Mouse (Mus musculus) midbrain, embryonic 12.5 days (tissue): Measurements from ENCODE around the gene Tac2. TPM values are rescaled to one million over a fixed set of nuclear protein-coding genes. Genes with fewer than 3 reads are reported as not detected.

ENCODE experiments used
- ATAC-seq: fragments of 200-750 bp; cut with Nextera tagmentation; 2 replicates; pipeline ENCODE4 v1.8.0; 2017; ENCODE audit warnings: low read depth, moderate TSS enrichment, moderate library complexity; ENCODE audit not compliant: low FRiP score
- H3K27ac ChIP-seq: fragments of 300-500 bp; sonication (generic); replicated peaks from 2 replicates; pipeline ENCODE4 v1.5.1; 2016; ENCODE audit warnings: mild to moderate bottlenecking
- H3K27me3 ChIP-seq: fragments of 300-500 bp; sonication (generic); 2 replicates; pipeline ENCODE4 v1.6.1; 2016; ENCODE audit warnings: mild to moderate bottlenecking
- H3K36me3 ChIP-seq: fragments of 300-500 bp; sonication (generic); 2 replicates; pipeline ENCODE4 v1.6.1; 2016
- H3K4me1 ChIP-seq: fragments of 300-500 bp; sonication (generic); 2 replicates; pipeline ENCODE4 v1.6.1; 2016
- H3K4me2 ChIP-seq: fragments of 300-500 bp; sonication (generic); replicated peaks from 2 replicates; pipeline ENCODE4 v1.6.1; 2016; ENCODE audit warnings: mild to moderate bottlenecking, moderate library complexity
- H3K4me3 ChIP-seq: fragments of 300-500 bp; sonication (generic); 2 replicates; pipeline ENCODE4 v1.5.1; 2016; ENCODE audit warnings: mild to moderate bottlenecking
- H3K9ac ChIP-seq: fragments of 300-500 bp; sonication (generic); replicated peaks from 2 replicates; pipeline ENCODE4 v1.6.1; 2016; ENCODE audit warnings: mild to moderate bottlenecking, moderate library complexity
- H3K9me3 ChIP-seq: fragments of 300-500 bp; sonication (generic); 2 replicates; pipeline ENCODE4 v1.6.1; 2016; ENCODE audit warnings: mild to moderate bottlenecking
- WGBS: fragments of 180-500 bp; shearing (Covaris S2); methylation state at CpG from one replicate; pipeline ENCODE4 v1.1.7; 2016; 5-methylcytosine and 5-hydroxymethylcytosine counted together
- polyA plus RNA-seq: library from polyadenylated mRNA; unstranded; fragments of >200 nt; fragmentation: Nextera tagmentation; extraction: Ambion mirVana; gene quantifications from 2 replicates; pipeline ENCODE4 v1.2.1, GENCODE M21; 2016

Gene Tac2
- polyA plus RNA-seq, 1 experiment from 2014 or later = not detected

DNA sequence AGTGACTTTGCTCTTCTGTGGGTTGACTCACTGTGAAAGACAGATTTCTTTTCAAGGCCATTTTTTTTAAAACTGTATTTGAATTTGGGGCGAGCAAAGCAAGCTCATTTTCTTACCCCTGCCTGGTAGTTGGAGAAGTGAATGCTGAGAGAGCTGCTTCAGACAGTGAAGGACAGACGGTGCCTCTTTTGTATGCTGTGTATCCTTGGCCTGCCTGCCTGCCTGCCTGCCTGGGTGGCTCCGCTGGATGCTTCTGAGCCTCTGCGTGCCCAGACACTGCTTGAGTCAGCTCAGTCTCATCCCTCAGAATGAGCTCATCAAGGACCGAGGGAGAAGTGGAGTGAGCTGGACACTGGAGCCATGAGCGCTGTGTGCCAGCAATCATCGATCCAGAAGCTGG, 25.3 kb upstream of the Tac2 start:
- no peaks in the 10 kb centered on the region for H3K9me3 ChIP-seq
- peaks cover 38% of the 10 kb centered on the region for H3K36me3 ChIP-seq
- no peak overlapping the region for H3K4me3 ChIP-seq
- H3K9ac ChIP-seq = no peak overlapping the region
- no peak overlapping the region for H3K27ac ChIP-seq
- WGBS = 92% methylated on average over 7 of the region's 7 CpGs
- H3K4me2 ChIP-seq = no peak overlapping the region
- no peaks in the 10 kb centered on the region for H3K4me1 ChIP-seq
- H3K27me3 ChIP-seq = no peaks in the 10 kb centered on the region
- ATAC-seq = no peak

GRCm38 (mm10) chr10:127703299-127703698, 21.0 kb upstream of the Tac2 start:
- Histone ChIP-seq H3K9me3 (no peaks in the 10 kb centered on the region), H3K4me1 (no peaks in the 10 kb centered on the region), H3K36me3 (peaks cover 10% of the 10 kb centered on the region; the same call in 1 of the 2 replicates), H3K4me3 (no peak overlapping the region), H3K27ac (no peak overlapping the region), H3K27me3 (no peaks in the 10 kb centered on the region), H3K4me2 (no peak overlapping the region), H3K9ac (no peak overlapping the region)
- WGBS = 47% methylated on average over 4 of the region's 4 CpGs
- ATAC-seq = no peak

DNA sequence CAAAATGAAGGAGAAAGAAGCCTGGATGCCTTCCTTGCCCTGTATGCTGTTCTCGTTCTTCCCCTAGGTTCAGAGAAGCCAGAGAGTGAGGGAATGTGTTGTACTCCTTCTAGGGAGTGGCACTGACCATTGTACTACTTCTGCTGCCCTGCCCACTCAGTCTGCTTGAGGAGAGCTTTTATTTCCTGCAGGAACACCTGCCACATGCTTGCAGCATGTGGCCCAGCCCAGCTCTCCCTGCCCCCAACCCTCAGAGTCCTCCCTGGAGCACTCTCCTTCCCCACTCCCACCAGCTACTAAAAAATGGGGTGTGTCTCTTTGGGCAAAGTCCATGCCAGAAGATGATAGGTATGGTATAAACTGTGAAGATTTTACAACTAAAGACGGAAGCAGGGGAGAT, 20.0 kb upstream of the Tac2 start:
- Histone ChIP-seq H3K4me1 (no peaks in the 10 kb centered on the region), H3K9ac (no peak overlapping the region), H3K9me3 (no peaks in the 10 kb centered on the region), H3K4me3 (no peak overlapping the region), H3K4me2 (no peak overlapping the region), H3K36me3 (no peaks in the 10 kb centered on the region), H3K27me3 (no peaks in the 10 kb centered on the region), H3K27ac (no peak overlapping the region)
- WGBS = 64% methylated on average over 2 of the region's 2 CpGs
- ATAC-seq = no peak

- Histone ChIP-seq H3K9me3 (no peaks in the 10 kb centered on the region), H3K4me3 (no peak within 1 kb of the TSS), H3K27ac (no peak within 1 kb of the TSS), H3K36me3 (no peaks in the 10 kb centered on the region), H3K9ac (no peak within 1 kb of the TSS), H3K27me3 (no peaks in the 10 kb centered on the region), H3K4me1 (no peaks in the 10 kb centered on the region), H3K4me2 (no peak within 1 kb of the TSS)
- no peak for ATAC-seq
- WGBS = 60% methylated on average over 2 of the region's 2 CpGs
These were observed 19.5 kb upstream of the Tac2 start, which contains the start of gene Myo1a for GRCm38 (mm10) chr10:127704766-127705220. Gene Myo1a (plus strand): TSS chr10:127705170.

- no peak overlapping the region for H3K9ac ChIP-seq
- no peaks in the 10 kb centered on the region for H3K9me3 ChIP-seq
- H3K4me2 ChIP-seq = no peak overlapping the region
- H3K27me3 ChIP-seq = no peaks in the 10 kb centered on the region
- H3K27ac ChIP-seq = no peak overlapping the region
- no peaks in the 10 kb centered on the region for H3K4me1 ChIP-seq
- H3K4me3 ChIP-seq = no peak overlapping the region
- no peak for ATAC-seq
- WGBS = 96% methylated on average over 4 of the region's 4 CpGs
- H3K36me3 ChIP-seq = no peaks in the 10 kb centered on the region
These were observed 18.5 kb upstream of the Tac2 start for GRCm38 (mm10) chr10:127705783-127706182.

DNA sequence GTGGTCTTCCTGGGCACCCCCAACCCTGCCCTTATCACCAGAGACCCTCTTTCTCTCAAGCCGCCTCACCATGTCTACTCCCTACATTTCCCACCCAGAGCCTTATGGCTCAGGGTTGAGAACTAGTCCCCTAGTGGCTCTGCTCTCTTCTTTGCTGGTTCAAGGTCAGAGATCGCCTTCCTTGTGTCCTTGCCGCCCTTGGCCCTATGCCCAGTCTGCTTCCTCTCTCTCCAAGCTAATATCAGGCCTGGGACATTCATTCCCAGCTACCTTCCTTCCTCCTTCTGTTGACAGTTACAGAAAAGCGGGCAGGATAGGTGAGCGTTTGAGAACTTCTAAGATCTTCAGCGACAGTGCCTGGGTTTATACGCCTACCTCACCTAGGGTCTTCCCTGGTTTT, 16.6 kb upstream of the Tac2 start:
- no peak for ATAC-seq
- Histone ChIP-seq H3K4me2 (no peak overlapping the region), H3K27ac (no peak overlapping the region), H3K9me3 (no peaks in the 10 kb centered on the region), H3K27me3 (no peaks in the 10 kb centered on the region), H3K9ac (no peak overlapping the region), H3K36me3 (no peaks in the 10 kb centered on the region), H3K4me1 (no peaks in the 10 kb centered on the region), H3K4me3 (no peak overlapping the region)
- 91% methylated on average over 7 of the region's 7 CpGs for WGBS

DNA sequence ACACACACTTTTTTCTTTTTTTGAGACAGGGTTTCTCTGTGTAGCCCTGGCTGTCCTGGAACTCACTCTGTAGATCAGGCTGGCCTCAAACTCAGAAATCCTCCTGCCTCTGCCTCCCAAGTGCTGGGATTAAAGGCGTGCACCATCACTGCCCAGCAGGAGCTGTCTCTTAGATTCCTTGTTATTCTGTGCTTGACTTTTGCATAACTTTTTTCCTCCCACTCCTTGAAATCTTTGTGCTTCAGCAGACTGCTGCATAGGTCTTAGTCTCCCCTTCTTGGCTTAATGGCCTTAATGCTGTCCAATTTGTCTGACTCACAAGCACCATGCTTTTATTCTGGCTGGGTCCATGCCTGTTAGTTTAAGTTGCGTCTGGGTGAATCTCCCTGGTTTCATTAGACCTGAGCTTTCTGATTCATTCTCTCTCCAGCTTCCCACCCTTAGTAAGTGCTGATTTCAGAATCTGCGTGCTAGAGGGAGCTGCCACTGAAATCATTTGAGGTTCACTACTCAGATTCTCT, 15.4 kb upstream of the Tac2 start:
- H3K4me1 ChIP-seq = no peaks in the 10 kb centered on the region
- no peaks in the 10 kb centered on the region for H3K36me3 ChIP-seq
- H3K27ac ChIP-seq = no peak overlapping the region
- H3K4me2 ChIP-seq = no peak overlapping the region
- no peak overlapping the region for H3K4me3 ChIP-seq
- H3K9me3 ChIP-seq = no peaks in the 10 kb centered on the region
- 92% methylated on average over 3 of the region's 3 CpGs for WGBS
- H3K9ac ChIP-seq = no peak overlapping the region
- ATAC-seq = no peak
- no peaks in the 10 kb centered on the region for H3K27me3 ChIP-seq

GRCm38 (mm10) chr10:127710331-127710730, 13.9 kb upstream of the Tac2 start:
- 85% methylated on average over 13 of the region's 13 CpGs for WGBS

GRCm38 (mm10) chr10:127712736-127713135, 11.5 kb upstream of the Tac2 start:
- no peaks in the 10 kb centered on the region for H3K4me1 ChIP-seq
- H3K27ac ChIP-seq = no peak overlapping the region
- H3K9me3 ChIP-seq = no peaks in the 10 kb centered on the region
- no peak overlapping the region for H3K9ac ChIP-seq
- no peak for ATAC-seq
- 85% methylated on average over 6 of the region's 6 CpGs for WGBS
- no peaks in the 10 kb centered on the region for H3K27me3 ChIP-seq
- no peaks in the 10 kb centered on the region for H3K36me3 ChIP-seq
- H3K4me3 ChIP-seq = no peak overlapping the region
- no peak overlapping the region for H3K4me2 ChIP-seq

More at GRCm38 (mm10) chr10:127710331-127710730, 13.9 kb upstream of the Tac2 start:
- no peaks in the 10 kb centered on the region for H3K36me3 ChIP-seq
- ATAC-seq = no peak
- H3K4me3 ChIP-seq = no peak overlapping the region
- H3K27ac ChIP-seq = no peak overlapping the region
- no peaks in the 10 kb centered on the region for H3K4me1 ChIP-seq
- H3K9me3 ChIP-seq = no peaks in the 10 kb centered on the region
- H3K4me2 ChIP-seq = no peak overlapping the region
- no peak overlapping the region for H3K9ac ChIP-seq
- no peaks in the 10 kb centered on the region for H3K27me3 ChIP-seq

DNA sequence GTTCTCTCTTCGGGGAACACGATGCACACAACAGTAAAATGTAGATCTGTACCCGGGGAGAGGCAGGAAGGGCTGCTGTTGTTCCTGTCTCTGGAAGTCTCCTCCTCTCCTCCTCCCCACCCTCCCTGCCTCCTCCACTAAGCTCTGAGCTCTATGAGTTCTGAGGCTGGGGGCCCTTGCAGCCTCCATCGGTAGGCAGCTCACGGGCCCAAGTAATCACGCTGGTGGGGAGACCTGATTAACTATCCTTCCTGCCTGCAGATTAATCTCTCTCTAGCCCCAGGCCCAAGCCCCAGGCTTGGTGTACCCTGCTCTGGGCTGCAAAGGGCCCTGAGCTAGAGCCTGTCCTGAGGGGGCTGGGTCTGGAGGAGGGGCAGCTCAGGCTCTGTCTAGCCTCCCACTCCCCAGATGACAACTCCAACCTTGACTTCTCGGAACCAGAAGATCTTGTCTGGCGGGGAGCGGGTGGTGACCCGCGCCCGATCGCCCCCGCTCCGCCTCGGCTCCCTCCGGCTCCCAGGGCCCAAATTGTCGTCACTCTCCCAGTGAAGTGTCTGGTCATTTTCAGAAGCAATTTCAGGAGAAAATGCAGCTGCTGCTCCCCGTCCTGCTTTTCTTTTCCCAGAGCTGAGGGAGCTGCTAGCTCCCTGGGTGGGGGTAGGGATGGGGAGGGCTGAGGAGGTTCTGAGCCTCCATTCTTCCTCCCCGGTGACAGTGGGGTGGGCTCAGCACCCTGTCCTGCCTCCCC, 2.4 kb upstream of the Tac2 start:
- Histone ChIP-seq H3K4me1 (peaks cover 30% of the 10 kb centered on the region), H3K9ac (peak overlapping the region; percentile 39; the same call in 1 of the 2 replicates), H3K4me2 (peak overlapping the region; percentile 45), H3K36me3 (no peaks in the 10 kb centered on the region), H3K4me3 (no peak overlapping the region), H3K27me3 (peaks cover 30% of the 10 kb centered on the region), H3K27ac (peak overlapping the region; percentile 61), H3K9me3 (no peaks in the 10 kb centered on the region)
- 9% methylated on average over 20 of the region's 20 CpGs for WGBS
- ATAC-seq = peak; percentile 69

DNA sequence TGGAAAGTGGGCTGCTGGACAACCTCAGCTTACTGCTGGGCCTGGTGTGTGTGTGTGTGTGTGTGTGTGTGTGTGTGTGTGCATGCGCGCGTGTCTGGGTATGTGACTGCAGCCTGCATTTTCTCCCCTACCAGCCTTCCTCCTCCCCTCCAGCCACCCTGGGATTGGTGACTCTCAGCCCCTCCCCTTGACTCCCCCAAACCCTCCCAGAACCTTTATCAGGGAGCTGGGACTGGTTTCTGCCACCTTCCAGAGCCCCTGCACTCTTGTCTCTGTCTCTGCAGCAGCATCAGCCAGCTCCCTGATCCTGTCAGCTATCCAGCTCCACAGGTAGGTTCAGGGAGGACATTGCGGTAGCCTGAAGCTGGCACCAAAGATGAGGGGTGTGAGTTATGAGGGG, 858 bp downstream of the Tac2 start:
- 95% methylated on average over 4 of the region's 4 CpGs for WGBS
- Histone ChIP-seq H3K36me3 (no peaks in the 10 kb centered on the region), H3K4me2 (no peak overlapping the region), H3K4me3 (no peak overlapping the region), H3K4me1 (peaks cover 28% of the 10 kb centered on the region), H3K9me3 (no peaks in the 10 kb centered on the region), H3K9ac (no peak overlapping the region), H3K27me3 (peaks cover 42% of the 10 kb centered on the region), H3K27ac (no peak overlapping the region)
- no peak for ATAC-seq

- Histone ChIP-seq H3K9ac (no peak overlapping the region), H3K27me3 (peaks cover 37% of the 10 kb centered on the region), H3K36me3 (no peaks in the 10 kb centered on the region), H3K27ac (no peak overlapping the region), H3K4me1 (peaks cover 12% of the 10 kb centered on the region), H3K9me3 (no peaks in the 10 kb centered on the region), H3K4me2 (no peak overlapping the region), H3K4me3 (no peak overlapping the region)
- ATAC-seq = no peak
- 87% methylated on average over 8 of the region's 8 CpGs for WGBS
These were observed 4.2 kb downstream of the Tac2 start for GRCm38 (mm10) chr10:127728437-127728836.
